Comparison of ENCODE assay signal across 8 mouse cellular contexts in genomic region chr4:154012132-154012882, GRCm38 (mm10). TPM values are rescaled to one million over a fixed set of nuclear protein-coding genes. Genes with fewer than 3 reads are reported as not detected.
A peak's percentile ranks its signal among the peaks of the same experiment; 100 is the strongest.
DNase-seq lines count a peak whose midpoint lies in the region; ATAC-seq and TF ChIP-seq lines count a peak whose summit lies in the region.

No protein-coding gene starts in this region.

- peak overlapping the region; percentile 41 for H3K27ac ChIP-seq in heart, embryonic 13.5 days (replicated peaks)
- H3K27ac ChIP-seq in liver, embryonic 11.5 days (ENCODE audit: low read depth, low read length), result peak overlapping the region; percentile 64
- no peak overlapping the region for H3K27ac ChIP-seq in olfactory bulb, adult 2 months (ENCODE audit: insufficient read depth, low read depth, low read length)

- peaks cover 25% of the 10 kb centered on the region for H3K4me1 ChIP-seq in heart, embryonic 13.5 days
- H3K4me1 ChIP-seq in liver, embryonic 11.5 days (replicated peaks; ENCODE audit: control insufficient read depth, insufficient read depth, low read length), result peaks cover 17% of the 10 kb centered on the region
- peaks cover 31% of the 10 kb centered on the region for H3K4me1 ChIP-seq in olfactory bulb, adult 2 months (ENCODE audit: control insufficient read depth, insufficient read depth, low read length)

- WGBS in heart, embryonic 13.5 days, result 1% methylated on average over 55 of the region's 55 CpGs
- WGBS in liver, embryonic 11.5 days, result 2% methylated on average over 55 of the region's 55 CpGs
- under 1% methylated on average over 55 of the region's 55 CpGs for WGBS in olfactory bulb, adult 2 months

- peak overlapping the region; percentile 94 for H3K4me2 ChIP-seq in heart, embryonic 13.5 days
- H3K4me2 ChIP-seq in liver, embryonic 11.5 days, result peak overlapping the region; percentile 98

- TF ChIP-seq POLR2A in olfactory bulb, adult 2 months (IDR thresholded peaks at IDR 0.05; ENCODE audit: insufficient read depth, low read depth, low read length), result no peak

- TF ChIP-seq CTCF in olfactory bulb, adult 2 months (IDR thresholded peaks at IDR 0.05; ENCODE audit: insufficient read depth, low read depth, low read length), result no peak

- peak overlapping the region; percentile 90 for H3K9ac ChIP-seq in heart, embryonic 13.5 days
- peak overlapping the region; percentile 95 for H3K9ac ChIP-seq in liver, embryonic 11.5 days (ENCODE audit: low read depth, low read length)

- H3K36me3 ChIP-seq in heart, embryonic 13.5 days, result peaks cover 38% of the 10 kb centered on the region
- peaks cover 27% of the 10 kb centered on the region for H3K36me3 ChIP-seq in liver, embryonic 11.5 days (ENCODE audit: control insufficient read depth, insufficient read depth, low read length)

- H3K4me3 ChIP-seq in heart, embryonic 13.5 days, result peak overlapping the region; percentile 91
- peak overlapping the region; percentile 100 for H3K4me3 ChIP-seq in liver, embryonic 11.5 days (ENCODE audit: low read depth, low read length)
- H3K4me3 ChIP-seq in olfactory bulb, adult 2 months (ENCODE audit: insufficient read depth, low read depth, low read length), result peak overlapping the region; percentile 77

- ATAC-seq in heart, embryonic 13.5 days (ENCODE audit: extremely low read depth, insufficient number of reproducible peaks, low FRiP score, low TSS enrichment), result no peak
- ATAC-seq in liver, embryonic 11.5 days (replicated peaks; ENCODE audit: low FRiP score), result 0 out of 2 replicates have a peak, but pooled peaks have one; percentile 2

- H3K9me3 ChIP-seq in heart, embryonic 13.5 days, result no peaks in the 10 kb centered on the region
- H3K9me3 ChIP-seq in liver, embryonic 11.5 days (ENCODE audit: control insufficient read depth, low read length), result no peaks in the 10 kb centered on the region

- peak; percentile 41 for DNase-seq in ovary, postnatal 36 days (ENCODE audit: low spot score)
- DNase-seq in ovary, postnatal 10 days (ENCODE audit: low spot score), result no peak
- DNase-seq in adrenal gland, postnatal 14 days, result peak; percentile 69
- DNase-seq in liver, embryonic 11.5 days (ENCODE audit: low spot score), result peak; percentile 46
- no peak for DNase-seq in right cerebral cortex, adult 18-20 months
- no peak for DNase-seq in cerebellum, adult 9-11 months

- no peaks in the 10 kb centered on the region for H3K27me3 ChIP-seq in heart, embryonic 13.5 days (replicated peaks)
- no peaks in the 10 kb centered on the region for H3K27me3 ChIP-seq in liver, embryonic 11.5 days (replicated peaks; ENCODE audit: control insufficient read depth, insufficient read depth, low read length)

RNA-seq across cellular contexts. Expression of gene Lrrc47, which starts 0.8 kb away (rescaled TPM):
- 39.8 and 44.3 TPM in 2 replicates for total RNA-seq in adrenal gland, postnatal 14 days (2021)
- polyA plus RNA-seq in heart, embryonic 13.5 days (2015; fragmentation: Nextera tagmentation; extraction: Ambion mirVana), result 13.3 and 13.9 TPM in 2 replicates
- polyA plus RNA-seq in liver, embryonic 11.5 days (2014; fragmentation: Nextera tagmentation; extraction: Ambion mirVana), result 20.3 and 22.5 TPM in 2 replicates
- not detected in 2 replicates for polyA plus RNA-seq in olfactory bulb, adult 2 months (2012; ENCODE audit: insufficient read depth, insufficient read length, low replicate concordance, missing spikeins)

RNA-seq across cellular contexts. Expression of gene Smim1, which starts 13.7 kb away (rescaled TPM):
- total RNA-seq in adrenal gland, postnatal 14 days (2021), result 31.4 and 33.0 TPM in 2 replicates
- polyA plus RNA-seq in heart, embryonic 13.5 days (2015; fragmentation: Nextera tagmentation; extraction: Ambion mirVana), result 68.2 and 74.7 TPM in 2 replicates
- 414 and 426 TPM in 2 replicates for polyA plus RNA-seq in liver, embryonic 11.5 days (2014; fragmentation: Nextera tagmentation; extraction: Ambion mirVana)
- not detected in 2 replicates for polyA plus RNA-seq in olfactory bulb, adult 2 months (2012; ENCODE audit: insufficient read depth, insufficient read length, low replicate concordance, missing spikeins)

RNA-seq across cellular contexts. Expression of gene Ccdc27, which starts 30.2 kb away (rescaled TPM):
- total RNA-seq in adrenal gland, postnatal 14 days (2021), result not detected in 2 replicates
- polyA plus RNA-seq in heart, embryonic 13.5 days (2015; fragmentation: Nextera tagmentation; extraction: Ambion mirVana), result not detected in 2 replicates
- polyA plus RNA-seq in liver, embryonic 11.5 days (2014; fragmentation: Nextera tagmentation; extraction: Ambion mirVana), result 0.08 TPM in 1 of 2 replicates, not detected in the other
- polyA plus RNA-seq in olfactory bulb, adult 2 months (2012; ENCODE audit: insufficient read depth, insufficient read length, low replicate concordance, missing spikeins), result not detected in 2 replicates

RNA-seq across cellular contexts. Expression of gene Cep104, which starts 37.3 kb away (rescaled TPM):
- total RNA-seq in adrenal gland, postnatal 14 days (2021), result 22.3 and 24.8 TPM in 2 replicates
- polyA plus RNA-seq in heart, embryonic 13.5 days (2015; fragmentation: Nextera tagmentation; extraction: Ambion mirVana), result 12.9 TPM in 2 replicates
- polyA plus RNA-seq in liver, embryonic 11.5 days (2014; fragmentation: Nextera tagmentation; extraction: Ambion mirVana), result 14.3 and 15.8 TPM in 2 replicates
- polyA plus RNA-seq in olfactory bulb, adult 2 months (2012; ENCODE audit: insufficient read depth, insufficient read length, low replicate concordance, missing spikeins), result not detected in 2 replicates

RNA-seq across cellular contexts. Expression of gene Dffb, which starts 37.4 kb away (rescaled TPM):
- total RNA-seq in adrenal gland, postnatal 14 days (2021), result 4.3 and 7.4 TPM in 2 replicates
- 7.6 and 9.1 TPM in 2 replicates for polyA plus RNA-seq in heart, embryonic 13.5 days (2015; fragmentation: Nextera tagmentation; extraction: Ambion mirVana)
- polyA plus RNA-seq in liver, embryonic 11.5 days (2014; fragmentation: Nextera tagmentation; extraction: Ambion mirVana), result 17.2 and 18.5 TPM in 2 replicates
- not detected in 2 replicates for polyA plus RNA-seq in olfactory bulb, adult 2 months (2012; ENCODE audit: insufficient read depth, insufficient read length, low replicate concordance, missing spikeins)

Comparison
In these comparisons a context has a peak if more than half of its experiments do, and no peak if none do; other contexts are left out.
1. DNase-seq: peak in ovary, postnatal 36 days (single experiment), adrenal gland, postnatal 14 days (single experiment) and liver, embryonic 11.5 days (single experiment); none in ovary, postnatal 10 days (single experiment), right cerebral cortex, adult 18-20 months (single experiment) and cerebellum, adult 9-11 months (single experiment).
2. RNA of gene Lrrc47, which starts 0.8 kb away (polyA plus RNA-seq): 20.3 to 22.5 TPM in liver, embryonic 11.5 days and 13.3 to 13.9 TPM in heart, embryonic 13.5 days; not detected in olfactory bulb, adult 2 months; every median in the first group is over 10 times any median in the second.
3. RNA of gene Smim1, which starts 13.7 kb away (polyA plus RNA-seq): 414 to 426 TPM in liver, embryonic 11.5 days and 68.2 to 74.7 TPM in heart, embryonic 13.5 days; not detected in olfactory bulb, adult 2 months; every median in the first group is over 10 times any median in the second.
4. Peak in every context shown above with its lines, with median percentiles within 50 percentile points of each other: H3K4me3 ChIP-seq.